Mouse (Mus musculus) megakaryocyte, embryonic 14.5 days (primary cell): ENCODE results near the gene Lix1l. TPM values are rescaled to one million over a fixed set of nuclear protein-coding genes. Genes with fewer than 3 reads are reported as not detected.

Experiments
- H3K27me3 ChIP-seq: replicated peaks from 2 replicates; pipeline ENCODE3; 2012; ENCODE audit warnings: inconsistent platforms
- H3K36me3 ChIP-seq: replicated peaks from 2 replicates; pipeline ENCODE3; 2012; ENCODE audit warnings: low read length, inconsistent platforms, mixed read lengths
- H3K4me1 ChIP-seq: 2 replicates; pipeline ENCODE4 v1.6.1; 2012; ENCODE audit warnings: inconsistent platforms
- H3K4me3 ChIP-seq: replicated peaks from 2 replicates; pipeline ENCODE3; 2012; ENCODE audit warnings: moderate library complexity, mild to moderate bottlenecking, inconsistent platforms
- H3K9me3 ChIP-seq: 2 replicates; pipeline ENCODE4 v1.6.1; 2012; ENCODE audit warnings: inconsistent platforms
- FLI1 ChIP-seq: IDR thresholded peaks from 2 replicates; pipeline ENCODE4 v1.6.1; 2012; ENCODE audit warnings: low read length, inconsistent platforms, mixed read lengths
- GATA1 ChIP-seq: IDR thresholded peaks from 3 replicates; pipeline ENCODE4 v1.6.1; 2012; ENCODE audit warnings: mixed read lengths, low read length, inconsistent platforms, borderline replicate concordance
- polyA plus RNA-seq: library from polyadenylated mRNA; stranded (reverse); fragments of >175 nt; gene quantifications from 2 replicates; pipeline ENCODE4 v1.2.3, GENCODE M21; 2012; ENCODE audit warnings: low replicate concordance; ENCODE audit not compliant: insufficient read depth

Gene Lix1l
- polyA plus RNA-seq, 1 experiment: 1.2 TPM

GRCm38 (mm10) chr3:96617941-96618340 is 17.0 kb downstream of the Lix1l start:
- no peak overlapping the region for H3K4me3 ChIP-seq
- H3K36me3 ChIP-seq: peaks cover 25% of the 10 kb centered on the region
- peaks cover 4% of the 10 kb centered on the region; the same call in 1 of the 2 replicates for H3K4me1 ChIP-seq
- no peaks in the 10 kb centered on the region for H3K27me3 ChIP-seq
- no peaks in the 10 kb centered on the region for H3K9me3 ChIP-seq
- TF ChIP-seq GATA1 (no peak), FLI1 (no peak)

GRCm38 (mm10) chr3:96623201-96623600 is 22.3 kb downstream of the Lix1l start:
- TF ChIP-seq GATA1: no peak
- no peak for TF ChIP-seq FLI1
- Histone ChIP-seq H3K4me3 (no peak overlapping the region), H3K4me1 (peaks cover 7% of the 10 kb centered on the region), H3K27me3 (no peaks in the 10 kb centered on the region), H3K36me3 (peaks cover 43% of the 10 kb centered on the region), H3K9me3 (no peaks in the 10 kb centered on the region)

GRCm38 (mm10) chr3:96629729-96630600 is 29.0 kb downstream of the Lix1l start, which contains the start of gene Rbm8a:
Rbm8a (plus strand) TSS chr3:96629933.
- peaks cover 27% of the 10 kb centered on the region for H3K36me3 ChIP-seq
- H3K27me3 ChIP-seq: no peaks in the 10 kb centered on the region
- H3K9me3 ChIP-seq: no peaks in the 10 kb centered on the region
- H3K4me3 ChIP-seq: peak within 1 kb of the TSS; percentile 96
- peaks cover 38% of the 10 kb centered on the region for H3K4me1 ChIP-seq
- TF ChIP-seq FLI1 (no peak), GATA1 (no peak)

- H3K27me3 ChIP-seq: no peaks in the 10 kb centered on the region
- peaks cover 33% of the 10 kb centered on the region for H3K36me3 ChIP-seq
- H3K9me3 ChIP-seq: no peaks in the 10 kb centered on the region
- peaks cover 50% of the 10 kb centered on the region for H3K4me1 ChIP-seq
- H3K4me3 ChIP-seq: no peak overlapping the region
- no peak for TF ChIP-seq FLI1
- no peak for TF ChIP-seq GATA1
Measured at GRCm38 (mm10) chr3:96632058-96632457, 31.1 kb downstream of the Lix1l start.

GRCm38 (mm10) chr3:96634015-96634414 is 33.1 kb downstream of the Lix1l start:
- H3K4me3 ChIP-seq: no peak overlapping the region
- H3K36me3 ChIP-seq: peaks cover 52% of the 10 kb centered on the region
- TF ChIP-seq GATA1: no peak
- TF ChIP-seq FLI1: no peak
- H3K4me1 ChIP-seq: peaks cover 51% of the 10 kb centered on the region
- H3K27me3 ChIP-seq: no peaks in the 10 kb centered on the region
- no peaks in the 10 kb centered on the region for H3K9me3 ChIP-seq

- TF ChIP-seq FLI1 (no peak), GATA1 (no peak)
- Histone ChIP-seq H3K4me3 (peak within 1 kb of the TSS; percentile 94), H3K36me3 (peaks cover 64% of the 10 kb centered on the region), H3K27me3 (no peaks in the 10 kb centered on the region), H3K4me1 (peaks cover 49% of the 10 kb centered on the region), H3K9me3 (no peaks in the 10 kb centered on the region)
Measured at GRCm38 (mm10) chr3:96634928-96635879, 34.3 kb downstream of the Lix1l start, which contains the start of the genes Pex11b and Gm42957. Pex11b (plus strand) TSS chr3:96635376. Gm42957 (plus strand) TSS chr3:96635474.

- no peak for TF ChIP-seq FLI1
- TF ChIP-seq GATA1: no peak
- Histone ChIP-seq H3K27me3 (no peaks in the 10 kb centered on the region), H3K9me3 (no peaks in the 10 kb centered on the region), H3K4me1 (peaks cover 43% of the 10 kb centered on the region), H3K4me3 (peak overlapping the region; percentile 94), H3K36me3 (peaks cover 67% of the 10 kb centered on the region)
Measured at GRCm38 (mm10) chr3:96635906-96636305, 35.0 kb downstream of the Lix1l start.

GRCm38 (mm10) chr3:96636448-96636847 is 35.5 kb downstream of the Lix1l start:
- Histone ChIP-seq H3K4me3 (peak overlapping the region; percentile 94), H3K27me3 (no peaks in the 10 kb centered on the region), H3K36me3 (peaks cover 67% of the 10 kb centered on the region), H3K4me1 (peaks cover 38% of the 10 kb centered on the region), H3K9me3 (no peaks in the 10 kb centered on the region)
- TF ChIP-seq FLI1: no peak
- no peak for TF ChIP-seq GATA1

GRCm38 (mm10) chr3:96639219-96639618 is 38.3 kb downstream of the Lix1l start:
- peaks cover 69% of the 10 kb centered on the region for H3K36me3 ChIP-seq

More at GRCm38 (mm10) chr3:96639219-96639618, 38.3 kb downstream of the Lix1l start:
- TF ChIP-seq FLI1 (no peak), GATA1 (no peak)
- Histone ChIP-seq H3K27me3 (no peaks in the 10 kb centered on the region), H3K4me3 (no peak overlapping the region), H3K9me3 (no peaks in the 10 kb centered on the region), H3K4me1 (peaks cover 27% of the 10 kb centered on the region)
